Mouse (Mus musculus) forebrain, embryonic 13.5 days (tissue): ENCODE data around the gene Spns2. TPM values are rescaled to one million over a fixed set of nuclear protein-coding genes. Genes with fewer than 3 reads are reported as not detected.
A peak's percentile ranks its signal among the peaks of the same experiment; 100 is the strongest.
"Not testable (repeated sequence)": the region's sequence is repeated elsewhere in the genome, so short reads cannot be mapped to it uniquely, and the experiment has no call there.

ENCODE experiments used
- ATAC-seq: fragments of 200-750 bp; cut with Nextera tagmentation; 2 replicates; pipeline ENCODE4 v1.8.0; 2017
- H3K27ac ChIP-seq: fragments of 300-500 bp; sonication (generic); 2 replicates; pipeline ENCODE4 v1.5.1; 2015; ENCODE audit warnings: inconsistent platforms, mild to moderate bottlenecking, moderate library complexity
- H3K27me3 ChIP-seq: fragments of 300-500 bp; sonication (generic); 2 replicates; pipeline ENCODE4 v1.6.1; 2015; ENCODE audit warnings: mild to moderate bottlenecking, inconsistent platforms
- H3K36me3 ChIP-seq: fragments of 300-500 bp; sonication (generic); 2 replicates; pipeline ENCODE4 v1.6.1; 2015; ENCODE audit warnings: mild to moderate bottlenecking, inconsistent platforms; ENCODE audit not compliant: poor library complexity, severe bottlenecking
- H3K4me1 ChIP-seq: fragments of 300-500 bp; sonication (generic); 2 replicates; pipeline ENCODE4 v1.6.1; 2015; ENCODE audit warnings: inconsistent platforms
- H3K4me2 ChIP-seq: fragments of 300-500 bp; sonication (generic); 2 replicates; pipeline ENCODE4 v1.6.1; 2015; ENCODE audit warnings: inconsistent platforms, mild to moderate bottlenecking, moderate library complexity
- H3K4me3 ChIP-seq: fragments of 300-500 bp; sonication (generic); 2 replicates; pipeline ENCODE4 v1.5.1; 2015; ENCODE audit warnings: mild to moderate bottlenecking, inconsistent platforms
- H3K9ac ChIP-seq: fragments of 300-500 bp; sonication (generic); 2 replicates; pipeline ENCODE4 v1.6.1; 2015; ENCODE audit warnings: mild to moderate bottlenecking, inconsistent platforms
- H3K9me3 ChIP-seq: fragments of 300-500 bp; sonication (generic); replicated peaks from 2 replicates; pipeline ENCODE4 v1.6.1; 2016; ENCODE audit warnings: inconsistent platforms
- WGBS: fragments of 180-500 bp; shearing (Covaris S2); methylation state at CpG from one replicate; pipeline ENCODE4 v1.1.7; 2015; 5-methylcytosine and 5-hydroxymethylcytosine counted together
- polyA plus RNA-seq: library from polyadenylated mRNA; unstranded; fragments of >200 nt; fragmentation: Nextera tagmentation; extraction: Ambion mirVana; gene quantifications from 2 replicates; pipeline ENCODE4 v1.2.1, GENCODE M21; 2015

Gene Spns2
- polyA plus RNA-seq, 1 experiment from 2014 or later: 3.6 TPM

- Histone ChIP-seq H3K4me2 (no peak overlapping the region), H3K9me3 (no peaks in the 10 kb centered on the region), H3K4me3 (no peak overlapping the region), H3K36me3 (peaks cover 95% of the 10 kb centered on the region), H3K27ac (no peak overlapping the region), H3K9ac (no peak overlapping the region), H3K4me1 (peaks cover 15% of the 10 kb centered on the region), H3K27me3 (no peaks in the 10 kb centered on the region)
- 88% methylated on average over 6 of the region's 6 CpGs for WGBS
- ATAC-seq: no peak
Measured at GRCm38 (mm10) chr11:72446311-72447105, 43.2 kb downstream of the Spns2 start.

GRCm38 (mm10) chr11:72440965-72441664 lies 48.6 kb downstream of the Spns2 start, which contains the start of gene Mybbp1a:
Gene Mybbp1a, plus strand, starts transcription at chr11:72441355.
- Histone ChIP-seq H3K4me2 (peak within 1 kb of the TSS; percentile 99), H3K9me3 (no peaks in the 10 kb centered on the region)

GRCm38 (mm10) chr11:72440597-72440964 lies 49.1 kb downstream of the Spns2 start:
- not testable (repeated sequence) for H3K27me3 ChIP-seq, H3K9me3 ChIP-seq, ATAC-seq
- H3K4me1 ChIP-seq: peaks cover 24% of the 10 kb centered on the region
- 44% methylated on average over 6 of the region's 6 CpGs for WGBS
- peak overlapping the region; percentile 95 for H3K27ac ChIP-seq
- H3K4me3 ChIP-seq: peak overlapping the region; percentile 95
- peak overlapping the region; percentile 99 for H3K4me2 ChIP-seq
- H3K36me3 ChIP-seq: peaks cover 36% of the 10 kb centered on the region
- H3K9ac ChIP-seq: peak overlapping the region; percentile 88

More at GRCm38 (mm10) chr11:72440965-72441664, 48.6 kb downstream of the Spns2 start, which contains the start of gene Mybbp1a:
- WGBS: 2% methylated on average over 46 of the region's 46 CpGs
- H3K4me3 ChIP-seq: peak within 1 kb of the TSS; percentile 95
- peak within 1 kb of the TSS; percentile 88 for H3K9ac ChIP-seq
- peak within 1 kb of the TSS; percentile 95 for H3K27ac ChIP-seq
- ATAC-seq: peak; percentile 95
- H3K27me3 ChIP-seq: no peaks in the 10 kb centered on the region
- H3K4me1 ChIP-seq: peaks cover 19% of the 10 kb centered on the region
- peaks cover 41% of the 10 kb centered on the region for H3K36me3 ChIP-seq

- no peaks in the 10 kb centered on the region for H3K9me3 ChIP-seq
- H3K9ac ChIP-seq: no peak overlapping the region
- H3K27me3 ChIP-seq: no peaks in the 10 kb centered on the region
- H3K4me1 ChIP-seq: peaks cover 30% of the 10 kb centered on the region
- H3K4me3 ChIP-seq: no peak overlapping the region
- no peak for ATAC-seq
- peaks cover 14% of the 10 kb centered on the region for H3K36me3 ChIP-seq
- no peak overlapping the region for H3K27ac ChIP-seq
- WGBS: 74% methylated on average over 4 of the region's 4 CpGs
- H3K4me2 ChIP-seq: no peak overlapping the region
Measured at GRCm38 (mm10) chr11:72438411-72438810, 51.3 kb downstream of the Spns2 start.

GRCm38 (mm10) chr11:72436756-72437650 lies 52.7 kb downstream of the Spns2 start:
- WGBS: 77% methylated on average over 16 of the region's 16 CpGs
- Histone ChIP-seq H3K9ac (no peak overlapping the region), H3K27me3 (peaks cover 1% of the 10 kb centered on the region; the same call in 1 of the 2 replicates)

GRCm38 (mm10) chr11:72436271-72436670 lies 53.4 kb downstream of the Spns2 start:
- Histone ChIP-seq H3K36me3 (no peaks in the 10 kb centered on the region), H3K4me3 (no peak overlapping the region), H3K27ac (no peak overlapping the region), H3K27me3 (peaks cover 4% of the 10 kb centered on the region; the same call in 1 of the 2 replicates), H3K4me2 (no peak overlapping the region), H3K9ac (no peak overlapping the region), H3K9me3 (no peaks in the 10 kb centered on the region), H3K4me1 (peaks cover 15% of the 10 kb centered on the region; the same call in 1 of the 2 replicates)
- ATAC-seq: no peak
- WGBS: 74% methylated on average over 5 of the region's 5 CpGs

More at GRCm38 (mm10) chr11:72436756-72437650, 52.7 kb downstream of the Spns2 start:
- Histone ChIP-seq H3K36me3 (0 out of 2 replicates have a peak, but pooled peaks cover under 1% of the 10 kb centered on the region), H3K27ac (no peak overlapping the region), H3K4me1 (peaks cover 21% of the 10 kb centered on the region), H3K4me3 (no peak overlapping the region), H3K9me3 (no peaks in the 10 kb centered on the region), H3K4me2 (no peak overlapping the region)
- ATAC-seq: no peak

GRCm38 (mm10) chr11:72435694-72436045 lies 54.0 kb downstream of the Spns2 start:
- H3K27me3 ChIP-seq: peaks cover 4% of the 10 kb centered on the region; the same call in 1 of the 2 replicates
- WGBS: 47% methylated on average over 2 of the region's 2 CpGs
- H3K4me2 ChIP-seq: no peak overlapping the region
- H3K9ac ChIP-seq: no peak overlapping the region
- H3K27ac ChIP-seq: no peak overlapping the region
- H3K9me3 ChIP-seq: no peaks in the 10 kb centered on the region
- no peak for ATAC-seq
- H3K36me3 ChIP-seq: no peaks in the 10 kb centered on the region
- H3K4me1 ChIP-seq: peaks cover 15% of the 10 kb centered on the region; the same call in 1 of the 2 replicates
- H3K4me3 ChIP-seq: no peak overlapping the region

- Histone ChIP-seq H3K9ac (no peak within 1 kb of the TSS), H3K27ac (no peak within 1 kb of the TSS), H3K9me3 (no peaks in the 10 kb centered on the region), H3K4me2 (no peak within 1 kb of the TSS), H3K27me3 (peaks cover 4% of the 10 kb centered on the region; the same call in 1 of the 2 replicates), H3K36me3 (no peaks in the 10 kb centered on the region), H3K4me1 (peaks cover 15% of the 10 kb centered on the region; the same call in 1 of the 2 replicates), H3K4me3 (no peak within 1 kb of the TSS)
- no peak for ATAC-seq
- 65% methylated on average over 11 of the region's 11 CpGs for WGBS
Measured at GRCm38 (mm10) chr11:72434963-72435693, 54.6 kb downstream of the Spns2 start, which contains the start of gene Ggt6. Gene Ggt6, plus strand, starts transcription at chr11:72435526.

- 65% methylated on average over 9 of the region's 9 CpGs for WGBS
- not testable (repeated sequence) for H3K4me3 ChIP-seq, H3K27ac ChIP-seq, H3K9me3 ChIP-seq, H3K36me3 ChIP-seq, H3K9ac ChIP-seq, ATAC-seq, H3K4me1 ChIP-seq, H3K4me2 ChIP-seq, H3K27me3 ChIP-seq
Measured at GRCm38 (mm10) chr11:72430311-72431068, 59.2 kb downstream of the Spns2 start.

- Histone ChIP-seq H3K9me3 (0 out of 2 replicates have a peak, but pooled peaks cover 3% of the 10 kb centered on the region), H3K4me1 (no peaks in the 10 kb centered on the region), H3K4me3 (no peak overlapping the region), H3K36me3 (no peaks in the 10 kb centered on the region), H3K27ac (no peak overlapping the region), H3K9ac (no peak overlapping the region), H3K4me2 (peak overlapping the region; percentile 30; the same call in 1 of the 2 replicates), H3K27me3 (peaks cover 4% of the 10 kb centered on the region; the same call in 1 of the 2 replicates)
- peak; percentile 70 for ATAC-seq
- WGBS: 41% methylated on average over 7 of the region's 7 CpGs
Measured at GRCm38 (mm10) chr11:72429288-72429690, 60.4 kb downstream of the Spns2 start.
